Comparison of ENCODE assay signal across 8 mouse cellular contexts in the genomic region with DNA sequence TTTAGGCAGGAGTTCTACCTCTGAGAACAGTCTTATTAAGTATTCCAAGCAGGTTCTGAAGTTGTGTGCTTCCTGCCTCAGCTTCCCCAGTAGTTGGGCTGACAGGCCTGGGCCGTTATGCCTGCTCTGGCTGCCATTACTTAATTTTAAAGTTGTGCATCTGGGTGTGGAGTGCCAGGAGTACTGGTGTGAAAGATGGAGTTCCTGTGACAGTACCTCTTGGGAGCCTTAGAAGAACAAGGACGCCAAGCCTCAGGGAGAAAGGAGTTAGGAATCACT. TPM values are rescaled to one million over a fixed set of nuclear protein-coding genes. Genes with fewer than 3 reads are reported as not detected.
DNase-seq lines count a peak whose midpoint lies in the region; ATAC-seq and TF ChIP-seq lines count a peak whose summit lies in the region.

No protein-coding gene starts in this region.

- TF ChIP-seq CTCF in kidney, adult 2 months (conservative IDR thresholded peaks at IDR 0.05; ENCODE audit: insufficient read depth, insufficient read length, low read depth, low read length): no peak
- no peak for TF ChIP-seq CTCF in hindbrain, postnatal 0 days (IDR thresholded peaks at IDR 0.05; ENCODE audit: low read depth)
- TF ChIP-seq CTCF in midbrain, postnatal 0 days (IDR thresholded peaks at IDR 0.05): no peak

- WGBS in kidney, adult 2 months: 47% methylated on average over 2 of the region's 2 CpGs
- 34% methylated on average over 2 of the region's 2 CpGs for WGBS in embryonic facial prominence, embryonic 10.5 days
- 32% methylated on average over 2 of the region's 2 CpGs for WGBS in hindbrain, postnatal 0 days
- 41% methylated on average over 2 of the region's 2 CpGs for WGBS in midbrain, postnatal 0 days

- no peak for DNase-seq in kidney, adult 2 months
- no peak for DNase-seq in kidney, adult 11 months
- no peak for DNase-seq in embryonic facial prominence, embryonic 10.5 days (ENCODE audit: low spot score)
- no peak for DNase-seq in hindbrain, postnatal 0 days (ENCODE audit: low spot score)
- no peak for DNase-seq in midbrain, postnatal 0 days (ENCODE audit: low spot score)
- DNase-seq in cerebellum, adult 18-20 months: no peak
- no peak for DNase-seq in testis, postnatal 14 days (ENCODE audit: low spot score)

- no peaks in the 10 kb centered on the region for H3K27me3 ChIP-seq in kidney, adult 2 months (replicated peaks; ENCODE audit: control insufficient read depth, insufficient read depth, low read length)
- H3K27me3 ChIP-seq in embryonic facial prominence, embryonic 10.5 days (replicated peaks; ENCODE audit: low read depth, poor library complexity, severe bottlenecking): 0 out of 2 replicates have a peak, but pooled peaks cover 6% of the 10 kb centered on the region
- no peaks in the 10 kb centered on the region for H3K27me3 ChIP-seq in hindbrain, postnatal 0 days (ENCODE audit: insufficient read depth, low read length)
- no peaks in the 10 kb centered on the region for H3K27me3 ChIP-seq in midbrain, postnatal 0 days (ENCODE audit: insufficient read depth, low read length)

- TF ChIP-seq POLR2A in kidney, adult 2 months (IDR thresholded peaks at IDR 0.05; ENCODE audit: low read depth, low read length): no peak

- H3K27ac ChIP-seq in kidney, adult 2 months (ENCODE audit: insufficient read depth, low read depth, low read length): no peak overlapping the region
- peak overlapping the region; percentile 92 for H3K27ac ChIP-seq in embryonic facial prominence, embryonic 10.5 days (replicated peaks)
- H3K27ac ChIP-seq in hindbrain, postnatal 0 days: peak overlapping the region; percentile 92
- peak overlapping the region; percentile 88 for H3K27ac ChIP-seq in midbrain, postnatal 0 days (ENCODE audit: low read depth, low read length)

- peaks cover 3% of the 10 kb centered on the region; the same call in 1 of the 2 replicates for H3K4me1 ChIP-seq in kidney, adult 2 months (ENCODE audit: control insufficient read depth, insufficient read depth, low read length)
- peaks cover 42% of the 10 kb centered on the region for H3K4me1 ChIP-seq in embryonic facial prominence, embryonic 10.5 days
- H3K4me1 ChIP-seq in hindbrain, postnatal 0 days (ENCODE audit: insufficient read depth, low read length): peaks cover 14% of the 10 kb centered on the region
- peaks cover 11% of the 10 kb centered on the region for H3K4me1 ChIP-seq in midbrain, postnatal 0 days (ENCODE audit: insufficient read depth, low read length)

- peak overlapping the region; percentile 83 for H3K4me3 ChIP-seq in kidney, adult 2 months (ENCODE audit: insufficient read depth, low read depth, low read length)
- peak overlapping the region; percentile 81 for H3K4me3 ChIP-seq in embryonic facial prominence, embryonic 10.5 days
- peak overlapping the region; percentile 81 for H3K4me3 ChIP-seq in hindbrain, postnatal 0 days (ENCODE audit: low read length)
- peak overlapping the region; percentile 66 for H3K4me3 ChIP-seq in midbrain, postnatal 0 days (ENCODE audit: low read depth, low read length)

- no peaks in the 10 kb centered on the region for H3K36me3 ChIP-seq in kidney, adult 2 months (ENCODE audit: control insufficient read depth, insufficient read depth, low read length)
- peaks cover 41% of the 10 kb centered on the region for H3K36me3 ChIP-seq in embryonic facial prominence, embryonic 10.5 days (replicated peaks)
- H3K36me3 ChIP-seq in hindbrain, postnatal 0 days (ENCODE audit: insufficient read depth, low read length): peaks cover 19% of the 10 kb centered on the region; the same call in 1 of the 2 replicates
- H3K36me3 ChIP-seq in midbrain, postnatal 0 days (ENCODE audit: insufficient read depth, low read length): peaks cover 17% of the 10 kb centered on the region; the same call in 1 of the 2 replicates

- H3K4me2 ChIP-seq in hindbrain, postnatal 0 days (ENCODE audit: low read depth, low read length): peak overlapping the region; percentile 99
- peak overlapping the region; percentile 96 for H3K4me2 ChIP-seq in midbrain, postnatal 0 days (ENCODE audit: low read depth, low read length, poor library complexity, severe bottlenecking)

- peak overlapping the region; percentile 79 for H3K9ac ChIP-seq in hindbrain, postnatal 0 days (replicated peaks; ENCODE audit: low read length)
- H3K9ac ChIP-seq in midbrain, postnatal 0 days (replicated peaks; ENCODE audit: low read length, poor library complexity, severe bottlenecking): peak overlapping the region; percentile 72

- ATAC-seq in hindbrain, postnatal 0 days: no peak
- no peak for ATAC-seq in midbrain, postnatal 0 days (ENCODE audit: low FRiP score)
- ATAC-seq in granulocyte monocyte progenitor cell, adult 5-6 weeks (replicated peaks; ENCODE audit: poor library complexity, severe bottlenecking): no peak

- no peaks in the 10 kb centered on the region for H3K9me3 ChIP-seq in embryonic facial prominence, embryonic 10.5 days
- H3K9me3 ChIP-seq in hindbrain, postnatal 0 days (ENCODE audit: low read length): no peaks in the 10 kb centered on the region
- no peaks in the 10 kb centered on the region for H3K9me3 ChIP-seq in midbrain, postnatal 0 days (ENCODE audit: low read length)

RNA-seq across cellular contexts. Expression of gene Mpnd, which starts 4.4 kb away (rescaled TPM):
- polyA plus RNA-seq in kidney, adult 2 months (2012; rRNA removed): 98.3 and 116 TPM in 2 replicates
- 126 and 135 TPM in 2 replicates for polyA plus RNA-seq in embryonic facial prominence, embryonic 10.5 days (2016; fragmentation: Nextera tagmentation; extraction: Ambion mirVana)
- total RNA-seq in hindbrain, postnatal 0 days (2014; rRNA removed): 185 and 186 TPM in 2 replicates
- 106 and 107 TPM in 2 replicates for polyA plus RNA-seq in hindbrain, postnatal 0 days (2015; fragmentation: Nextera tagmentation; extraction: Ambion mirVana)
- total RNA-seq in midbrain, postnatal 0 days (2014; rRNA removed): 145 and 293 TPM in 2 replicates
- polyA plus RNA-seq in midbrain, postnatal 0 days (2015; fragmentation: Nextera tagmentation; extraction: Ambion mirVana): 91.6 and 99.2 TPM in 2 replicates
- total RNA-seq in granulocyte monocyte progenitor cell, adult 5-6 weeks (2014; fragmentation: Nextera tagmentation): 22.0 and 30.8 TPM in 2 replicates
- 45.8 and 62.2 TPM in 2 replicates for total RNA-seq in granulocyte monocyte progenitor cell, adult 5-6 weeks (2017)

RNA-seq across cellular contexts. Expression of gene Stap2, which starts 4.5 kb away (rescaled TPM):
- polyA plus RNA-seq in kidney, adult 2 months (2012; rRNA removed): 20.1 and 22.6 TPM in 2 replicates
- 8.2 and 8.8 TPM in 2 replicates for polyA plus RNA-seq in embryonic facial prominence, embryonic 10.5 days (2016; fragmentation: Nextera tagmentation; extraction: Ambion mirVana)
- total RNA-seq in hindbrain, postnatal 0 days (2014; rRNA removed): 5.4 and 5.9 TPM in 2 replicates
- 4.3 and 4.6 TPM in 2 replicates for polyA plus RNA-seq in hindbrain, postnatal 0 days (2015; fragmentation: Nextera tagmentation; extraction: Ambion mirVana)
- 1.8 and 2.4 TPM in 2 replicates for total RNA-seq in midbrain, postnatal 0 days (2014; rRNA removed)
- polyA plus RNA-seq in midbrain, postnatal 0 days (2015; fragmentation: Nextera tagmentation; extraction: Ambion mirVana): 4.3 TPM in 2 replicates
- not detected in 2 replicates for total RNA-seq in granulocyte monocyte progenitor cell, adult 5-6 weeks (2014; fragmentation: Nextera tagmentation)
- 0.36 TPM in 1 of 2 replicates, not detected in the other for total RNA-seq in granulocyte monocyte progenitor cell, adult 5-6 weeks (2017)

RNA-seq across cellular contexts. Expression of gene Fsd1, which starts 23.6 kb away (rescaled TPM):
- polyA plus RNA-seq in kidney, adult 2 months (2012; rRNA removed): 0.36 and 0.48 TPM in 2 replicates
- polyA plus RNA-seq in embryonic facial prominence, embryonic 10.5 days (2016; fragmentation: Nextera tagmentation; extraction: Ambion mirVana): 63.3 and 69.4 TPM in 2 replicates
- total RNA-seq in hindbrain, postnatal 0 days (2014; rRNA removed): 136 and 140 TPM in 2 replicates
- 178 and 193 TPM in 2 replicates for polyA plus RNA-seq in hindbrain, postnatal 0 days (2015; fragmentation: Nextera tagmentation; extraction: Ambion mirVana)
- total RNA-seq in midbrain, postnatal 0 days (2014; rRNA removed): 122 and 129 TPM in 2 replicates
- 188 and 225 TPM in 2 replicates for polyA plus RNA-seq in midbrain, postnatal 0 days (2015; fragmentation: Nextera tagmentation; extraction: Ambion mirVana)
- not detected in 2 replicates for total RNA-seq in granulocyte monocyte progenitor cell, adult 5-6 weeks (2014; fragmentation: Nextera tagmentation)
- total RNA-seq in granulocyte monocyte progenitor cell, adult 5-6 weeks (2017): not detected in 2 replicates

RNA-seq across cellular contexts. Expression of gene Sh3gl1, which starts 26.5 kb away (rescaled TPM):
- 48.7 and 56.7 TPM in 2 replicates for polyA plus RNA-seq in kidney, adult 2 months (2012; rRNA removed)
- polyA plus RNA-seq in embryonic facial prominence, embryonic 10.5 days (2016; fragmentation: Nextera tagmentation; extraction: Ambion mirVana): 170 and 173 TPM in 2 replicates
- total RNA-seq in hindbrain, postnatal 0 days (2014; rRNA removed): 76.0 and 79.5 TPM in 2 replicates
- polyA plus RNA-seq in hindbrain, postnatal 0 days (2015; fragmentation: Nextera tagmentation; extraction: Ambion mirVana): 84.5 and 87.6 TPM in 2 replicates
- 64.1 and 71.4 TPM in 2 replicates for total RNA-seq in midbrain, postnatal 0 days (2014; rRNA removed)
- 83.2 and 84.8 TPM in 2 replicates for polyA plus RNA-seq in midbrain, postnatal 0 days (2015; fragmentation: Nextera tagmentation; extraction: Ambion mirVana)
- total RNA-seq in granulocyte monocyte progenitor cell, adult 5-6 weeks (2014; fragmentation: Nextera tagmentation): 23.8 and 29.4 TPM in 2 replicates
- total RNA-seq in granulocyte monocyte progenitor cell, adult 5-6 weeks (2017): 23.0 and 25.3 TPM in 2 replicates

RNA-seq across cellular contexts. Expression of gene Chaf1a, which starts 30.3 kb away (rescaled TPM):
- 1.0 and 1.2 TPM in 2 replicates for polyA plus RNA-seq in kidney, adult 2 months (2012; rRNA removed)
- polyA plus RNA-seq in embryonic facial prominence, embryonic 10.5 days (2016; fragmentation: Nextera tagmentation; extraction: Ambion mirVana): 50.7 and 52.3 TPM in 2 replicates
- 5.8 and 6.1 TPM in 2 replicates for total RNA-seq in hindbrain, postnatal 0 days (2014; rRNA removed)
- 4.5 and 5.3 TPM in 2 replicates for polyA plus RNA-seq in hindbrain, postnatal 0 days (2015; fragmentation: Nextera tagmentation; extraction: Ambion mirVana)
- 2.7 and 3.1 TPM in 2 replicates for total RNA-seq in midbrain, postnatal 0 days (2014; rRNA removed)
- 2.4 and 2.8 TPM in 2 replicates for polyA plus RNA-seq in midbrain, postnatal 0 days (2015; fragmentation: Nextera tagmentation; extraction: Ambion mirVana)
- 36.0 and 39.4 TPM in 2 replicates for total RNA-seq in granulocyte monocyte progenitor cell, adult 5-6 weeks (2014; fragmentation: Nextera tagmentation)
- total RNA-seq in granulocyte monocyte progenitor cell, adult 5-6 weeks (2017): 32.1 and 36.0 TPM in 2 replicates

Comparison
In these comparisons a context has a peak if more than half of its experiments do, and no peak if none do; other contexts are left out.
1. RNA of gene Fsd1, which starts 23.6 kb away (polyA plus RNA-seq): 178 to 193 TPM in hindbrain, postnatal 0 days, 188 to 225 TPM in midbrain, postnatal 0 days and 63.3 to 69.4 TPM in embryonic facial prominence, embryonic 10.5 days; 0.36 to 0.48 TPM in kidney, adult 2 months; every median in the first group is over 10 times any median in the second.
2. Peak in every context shown above with its lines, with median percentiles within 50 percentile points of each other: H3K4me3 ChIP-seq.